Mouse (Mus musculus) thymus, postnatal 10 days (tissue): ENCODE results near the gene Tanc2.

Experiments used
- DNase-seq, 2 experiments: peaks; one replicate each; pipeline ENCODE4 v3.0.0; 2021; ENCODE audit warnings: low spot score in 2 of 2

The Tanc2 gene

GRCm38 (mm10) chr11:105589877-105590641, at the start of gene Tanc2:
Gene Tanc2, plus strand, starts transcription at chr11:105589986.
- peak; percentile 19 to 56 for DNase-seq

DNA sequence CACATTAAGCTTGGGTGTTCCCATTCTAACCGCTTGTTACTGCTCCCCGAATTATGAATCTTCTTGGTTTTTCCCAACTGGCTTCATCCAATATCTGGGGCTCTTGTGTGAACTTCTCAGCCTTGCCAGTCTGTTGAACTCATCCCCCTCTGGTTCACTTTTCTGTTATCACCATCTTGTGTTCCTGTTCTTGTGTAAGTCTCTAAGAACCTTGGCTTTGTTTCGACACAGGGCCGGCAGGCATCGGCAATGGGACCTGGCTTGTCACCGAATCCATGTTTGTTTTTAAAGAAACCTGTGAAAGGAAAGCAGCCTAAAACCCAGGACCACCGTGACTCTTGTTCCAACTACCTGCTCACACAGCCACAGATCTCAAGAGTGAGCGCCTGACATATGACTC, 49.0 kb upstream of the Tanc2 start:
- no peak for DNase-seq

DNA sequence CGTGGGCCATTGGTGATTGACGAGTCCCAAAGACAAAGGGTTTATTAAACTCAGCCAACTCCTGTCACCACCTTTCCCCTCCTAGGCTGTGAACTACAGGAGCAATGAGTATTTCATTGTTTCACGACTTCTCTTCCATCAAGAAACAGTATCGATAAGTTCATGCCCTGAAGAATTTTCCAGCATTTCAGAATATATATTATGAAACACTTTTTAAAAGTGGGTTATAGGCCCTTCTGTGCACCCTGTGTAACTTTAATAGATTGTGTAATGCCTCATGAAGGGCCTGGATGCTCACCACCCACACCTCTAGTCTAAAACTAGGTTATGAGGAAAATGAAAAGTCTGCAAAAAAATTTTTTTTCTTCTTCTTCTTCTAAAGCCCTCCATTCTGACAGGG, 48.4 kb upstream of the Tanc2 start:
- no peak for DNase-seq

DNA sequence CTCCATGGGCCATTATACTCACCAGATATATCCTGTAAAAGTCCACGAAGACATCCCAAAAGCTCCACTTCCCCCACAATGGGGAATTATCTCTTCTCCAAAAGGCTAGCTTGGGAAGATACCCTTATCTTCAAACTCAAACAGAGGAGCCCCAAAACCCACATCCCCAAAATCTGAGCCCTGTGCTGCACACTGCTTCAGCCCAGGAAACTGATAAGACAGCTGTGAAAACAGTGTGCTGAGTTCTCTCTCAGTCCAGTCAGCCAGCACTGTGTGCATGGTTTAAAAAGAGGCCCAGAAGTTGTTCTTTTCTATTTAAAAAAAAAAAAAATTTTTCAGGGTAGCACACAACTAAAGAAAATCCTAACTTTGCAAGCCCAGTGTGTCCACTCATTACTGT, 47.7 kb upstream of the Tanc2 start:
- DNase-seq, result no peak

GRCm38 (mm10) chr11:105545801-105546200, 44.0 kb upstream of the Tanc2 start:
- no peak for DNase-seq

GRCm38 (mm10) chr11:105546393-105546792, 43.4 kb upstream of the Tanc2 start:
- no peak for DNase-seq

DNA sequence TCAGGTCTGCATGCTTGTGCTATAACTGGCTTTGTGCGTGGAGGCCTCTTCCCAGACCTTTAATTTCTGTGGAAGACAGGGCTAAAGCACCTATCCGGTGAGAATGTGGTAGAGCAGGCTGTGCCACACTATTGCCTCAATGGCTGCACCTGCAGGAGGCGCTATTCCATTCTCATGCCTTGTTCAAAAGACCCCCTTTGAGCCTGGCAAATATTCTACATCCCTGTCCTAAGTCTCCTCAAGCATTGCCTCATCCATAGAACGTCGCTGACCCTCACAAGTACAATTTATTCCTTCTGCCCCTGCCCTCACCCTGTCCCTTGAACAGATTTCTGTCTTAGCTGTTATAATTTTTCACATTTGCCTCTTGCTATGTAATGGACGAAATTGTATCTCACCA, 41.4 kb upstream of the Tanc2 start:
- no peak for DNase-seq

DNA sequence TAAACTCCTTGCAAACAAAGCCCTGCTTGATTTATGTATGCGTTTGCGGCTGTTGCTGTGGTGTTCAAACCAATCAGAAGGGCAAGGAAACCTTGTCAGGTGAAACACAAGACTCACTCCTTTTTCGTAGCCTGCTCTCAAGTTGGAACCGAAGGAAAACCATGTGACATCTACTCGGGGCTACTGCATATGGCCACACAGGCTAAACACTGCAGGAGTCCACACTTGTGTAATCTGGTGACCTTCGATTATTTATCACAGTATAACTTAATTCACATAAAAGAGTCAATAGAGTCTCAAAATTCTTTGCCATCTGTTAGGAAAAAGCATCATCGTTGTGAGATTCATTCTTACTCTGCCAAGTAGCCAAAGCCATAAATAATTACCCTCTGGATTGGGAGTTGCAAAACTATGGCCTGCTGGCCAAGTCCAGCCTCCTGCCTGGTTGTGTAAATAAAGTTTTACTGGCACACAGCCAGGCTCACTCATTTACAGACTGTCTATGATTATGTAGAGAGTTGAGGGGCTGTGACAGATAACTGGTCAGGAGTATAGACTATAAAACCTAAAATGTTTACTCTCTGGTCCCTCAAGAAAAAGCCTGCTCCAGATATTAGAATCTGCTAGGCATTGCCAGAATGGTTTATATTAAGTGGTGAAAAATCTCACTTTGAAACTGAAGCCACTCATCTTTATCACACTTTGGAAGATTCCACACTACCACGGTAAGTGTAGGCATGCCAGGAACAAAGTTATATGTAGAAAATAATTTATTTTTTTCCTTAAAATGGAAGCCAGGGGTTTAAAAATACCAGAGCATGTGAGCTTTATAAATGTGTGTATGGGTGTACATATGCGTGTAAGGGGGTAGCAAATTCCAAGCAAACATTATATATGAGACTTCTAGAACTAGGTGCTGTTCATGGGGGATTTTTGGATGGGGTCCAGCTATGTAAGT, 40.3 kb upstream of the Tanc2 start:
- no peak for DNase-seq

DNA sequence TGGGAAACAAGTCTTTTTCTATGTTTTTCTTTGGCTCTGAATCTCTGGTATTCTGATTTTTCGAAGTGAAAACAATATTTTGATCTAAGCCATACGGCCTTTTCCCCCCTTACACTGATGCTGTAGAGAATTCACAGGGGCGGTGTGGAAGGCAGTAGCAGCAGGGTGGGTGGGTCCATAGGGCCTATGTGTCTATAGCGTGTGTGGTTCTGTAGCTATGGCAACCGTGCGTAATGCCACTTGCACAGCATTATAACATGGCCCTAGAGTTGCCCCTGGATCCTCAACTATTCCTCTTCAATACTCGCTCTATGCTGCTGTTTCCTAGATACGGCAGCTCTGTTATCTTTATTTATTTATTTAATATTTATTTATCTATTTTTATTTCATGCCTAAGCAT, 32.5 kb upstream of the Tanc2 start:
- DNase-seq, result no peak

DNA sequence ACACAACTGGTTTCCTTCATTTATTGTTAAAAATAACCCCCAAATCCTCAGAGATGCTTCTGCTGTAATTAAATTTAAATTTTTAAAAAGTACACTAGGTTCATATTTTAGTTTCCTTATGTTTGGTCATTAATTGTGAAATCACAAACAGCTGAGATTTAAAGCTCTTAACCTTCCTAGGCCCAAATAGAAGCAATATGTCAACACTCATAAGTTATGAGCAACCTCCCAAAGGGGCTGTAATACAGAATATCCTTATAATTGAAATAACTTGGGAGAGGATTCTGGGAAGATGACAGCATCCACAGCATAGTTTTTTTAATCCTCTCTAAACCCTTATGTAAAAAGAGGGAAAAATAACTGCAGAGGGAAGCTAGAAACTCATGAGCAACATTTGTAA, 31.7 kb upstream of the Tanc2 start:
- DNase-seq, result no peak

- no peak for DNase-seq
These were observed 30.8 kb upstream of the Tanc2 start for GRCm38 (mm10) chr11:105558803-105559505.

- no peak for DNase-seq
These were observed 26.2 kb upstream of the Tanc2 start for GRCm38 (mm10) chr11:105563546-105563945.

GRCm38 (mm10) chr11:105567221-105567641, 22.6 kb upstream of the Tanc2 start:
- DNase-seq, result no peak

- no peak for DNase-seq
These were observed 17.8 kb upstream of the Tanc2 start for GRCm38 (mm10) chr11:105571996-105572395.

DNA sequence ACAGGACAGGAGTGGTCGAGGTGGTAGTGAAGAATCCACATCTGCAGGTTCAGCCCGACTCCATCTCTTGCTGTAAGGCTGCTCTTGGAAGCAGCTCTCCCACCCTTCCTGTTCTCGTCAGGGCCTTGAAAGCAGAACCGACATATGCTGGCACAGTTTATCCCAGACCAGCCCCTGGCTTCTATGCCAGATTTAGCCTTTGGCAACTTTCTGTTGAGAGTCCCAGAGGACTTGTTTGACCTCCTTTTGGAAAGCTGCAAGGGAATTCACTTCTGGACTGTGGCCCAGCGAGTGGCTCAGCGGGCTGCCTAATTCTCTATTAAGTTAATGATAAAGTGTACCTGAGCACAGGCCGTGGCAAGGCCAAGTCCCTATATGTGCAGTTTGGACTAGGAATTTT, 15.5 kb upstream of the Tanc2 start:
- no peak for DNase-seq

DNA sequence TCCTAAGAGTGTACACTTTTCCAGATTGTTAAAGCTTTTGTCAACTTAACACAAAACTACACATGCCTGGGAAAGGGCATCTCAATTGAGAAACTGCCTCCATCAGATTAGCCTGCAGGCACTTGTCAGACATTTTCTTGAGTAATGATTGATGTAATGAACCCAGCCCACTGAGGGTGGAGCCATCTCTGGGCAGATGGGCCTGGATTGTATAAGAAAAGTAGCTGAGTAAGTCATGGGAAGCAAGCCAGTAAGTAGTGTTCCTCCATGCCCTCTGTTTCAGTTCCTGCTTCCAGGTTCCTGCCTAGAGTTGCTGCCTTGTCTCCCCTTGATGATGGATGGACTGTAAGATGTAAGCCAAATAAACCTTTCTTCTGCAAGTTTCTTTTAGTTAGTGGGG, 12.6 kb upstream of the Tanc2 start:
- DNase-seq, result no peak

GRCm38 (mm10) chr11:105582020-105582419, 7.8 kb upstream of the Tanc2 start:
- DNase-seq, result no peak

GRCm38 (mm10) chr11:105589231-105589876, 432 bp upstream of the Tanc2 start:
- peak; percentile 82 to 83 for DNase-seq

DNA sequence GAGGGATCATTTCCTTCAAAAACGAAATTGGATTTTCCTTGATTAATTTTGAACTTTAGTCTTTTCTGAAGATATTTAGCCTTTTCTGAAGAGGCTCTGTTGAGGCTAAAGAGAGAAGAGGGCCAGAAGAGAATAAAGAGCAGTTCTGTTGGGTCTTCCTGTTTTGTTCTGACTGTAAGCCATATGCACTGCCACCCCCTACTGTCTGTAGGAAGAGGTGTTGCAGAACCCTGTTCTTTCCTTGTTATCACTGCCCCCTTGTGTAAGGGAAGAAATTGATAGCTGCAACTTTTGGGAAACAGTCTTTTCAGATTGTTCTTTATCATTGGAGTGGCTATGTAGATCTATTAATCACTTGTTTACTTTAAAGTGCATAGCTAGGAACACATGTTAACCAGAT, 2.1 kb downstream of the Tanc2 start:
- peak; percentile 5 to 50 for DNase-seq

GRCm38 (mm10) chr11:105602177-105602576, 12.4 kb downstream of the Tanc2 start:
- no peak for DNase-seq

GRCm38 (mm10) chr11:105626201-105626600, 36.4 kb downstream of the Tanc2 start:
- DNase-seq, result no peak

DNA sequence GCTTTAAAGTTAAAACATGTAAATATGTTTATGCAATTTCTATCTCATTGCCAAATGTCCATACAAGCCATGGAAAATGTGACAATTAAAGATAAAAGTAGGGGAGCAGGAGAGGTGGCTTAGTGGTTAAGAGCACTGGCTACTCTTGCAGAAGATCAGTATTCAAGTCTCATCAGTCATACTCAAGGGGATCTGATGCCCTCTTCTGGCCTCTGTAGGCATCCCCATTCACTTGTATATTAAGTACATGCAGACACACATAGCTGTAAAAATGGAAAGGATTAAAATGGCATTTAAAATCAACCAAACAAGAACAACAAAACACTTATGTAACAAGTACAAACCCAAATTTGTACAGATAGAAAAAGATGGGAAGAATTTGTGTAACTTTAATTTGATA, 54.2 kb downstream of the Tanc2 start:
- no peak for DNase-seq
